Mouse (Mus musculus) heart, postnatal 0 days (tissue): ENCODE results near the gene Ccr1l1. TPM values are rescaled to one million over a fixed set of nuclear protein-coding genes. Genes with fewer than 3 reads are reported as not detected.

Experiments
- ATAC-seq: fragments of 200-750 bp; cut with Nextera tagmentation; 2 replicates; pipeline ENCODE4 v1.8.0; 2017; ENCODE audit warnings: low read depth, moderate number of reproducible peaks, moderate library complexity; ENCODE audit not compliant: insufficient read depth
- DNase-seq: peaks from one replicate; pipeline ENCODE4 v3.0.0-alpha.2; 2016; ENCODE audit warnings: low spot score
- H3K27ac ChIP-seq: fragments of 300-500 bp; sonication (generic); 2 replicates; pipeline ENCODE4 v1.5.1; 2014; ENCODE audit warnings: low read depth, mild to moderate bottlenecking
- H3K27me3 ChIP-seq: fragments of 300-500 bp; sonication (generic); 2 replicates; pipeline ENCODE4 v1.6.1; 2014; ENCODE audit warnings: low read length, mixed read lengths; ENCODE audit not compliant: control insufficient read depth, insufficient read depth
- H3K36me3 ChIP-seq: fragments of 300-500 bp; sonication (generic); replicated peaks from 2 replicates; pipeline ENCODE4 v1.6.1; 2014; ENCODE audit warnings: low read length, mixed read lengths; ENCODE audit not compliant: control insufficient read depth, insufficient read depth
- H3K4me1 ChIP-seq: fragments of 300-500 bp; sonication (generic); 2 replicates; pipeline ENCODE4 v1.6.1; 2014; ENCODE audit warnings: antibody characterized with exemption; ENCODE audit not compliant: control insufficient read depth, insufficient read depth
- H3K4me2 ChIP-seq: fragments of 300-500 bp; sonication (generic); 2 replicates; pipeline ENCODE4 v1.6.1; 2014; ENCODE audit warnings: low read depth, mild to moderate bottlenecking, low read length, moderate library complexity
- H3K4me3 ChIP-seq: fragments of 300-500 bp; sonication (generic); 2 replicates; pipeline ENCODE4 v1.5.1; 2014; ENCODE audit warnings: low read depth, low read length
- H3K9ac ChIP-seq: fragments of 300-500 bp; sonication (generic); replicated peaks from 2 replicates; pipeline ENCODE4 v1.6.1; 2014; ENCODE audit warnings: low read depth, low read length, mixed read lengths
- H3K9me3 ChIP-seq: fragments of 300-500 bp; sonication (generic); replicated peaks from 2 replicates; pipeline ENCODE4 v1.6.1; 2016; ENCODE audit warnings: low read length; ENCODE audit not compliant: control insufficient read depth
- CTCF ChIP-seq: IDR thresholded peaks from 2 replicates; pipeline ENCODE4 v1.5.1; 2016; ENCODE audit warnings: antibody characterized with exemption, control low read depth, low read depth
- EP300 ChIP-seq: IDR thresholded peaks from 2 replicates; pipeline ENCODE4 v1.6.1; 2016; ENCODE audit warnings: antibody characterized with exemption, low read depth
- WGBS: fragments of 180-500 bp; shearing (Covaris S2); extraction: QIAGEN DNeasy Blood & Tissue Kit; methylation state at CpG from one replicate; pipeline ENCODE4 v1.1.7; 2014; 5-methylcytosine and 5-hydroxymethylcytosine counted together
- polyA plus RNA-seq: library from polyadenylated mRNA; unstranded; fragments of >200 nt; fragmentation: Nextera tagmentation; extraction: Ambion mirVana; gene quantifications from 2 replicates; pipeline ENCODE4 v1.2.1, GENCODE M21; 2015
- total RNA-seq: library from RNA; depleted of rRNA; stranded (reverse); fragments of >200 nt; gene quantifications from 2 replicates; pipeline ENCODE4 v1.2.3, GENCODE M21; 2014; ENCODE audit warnings: low replicate concordance; rRNA removed

Ccr1l1 gene
- total and polyA plus RNA-seq, 2 experiments from 2014 or later: not detected

DNA sequence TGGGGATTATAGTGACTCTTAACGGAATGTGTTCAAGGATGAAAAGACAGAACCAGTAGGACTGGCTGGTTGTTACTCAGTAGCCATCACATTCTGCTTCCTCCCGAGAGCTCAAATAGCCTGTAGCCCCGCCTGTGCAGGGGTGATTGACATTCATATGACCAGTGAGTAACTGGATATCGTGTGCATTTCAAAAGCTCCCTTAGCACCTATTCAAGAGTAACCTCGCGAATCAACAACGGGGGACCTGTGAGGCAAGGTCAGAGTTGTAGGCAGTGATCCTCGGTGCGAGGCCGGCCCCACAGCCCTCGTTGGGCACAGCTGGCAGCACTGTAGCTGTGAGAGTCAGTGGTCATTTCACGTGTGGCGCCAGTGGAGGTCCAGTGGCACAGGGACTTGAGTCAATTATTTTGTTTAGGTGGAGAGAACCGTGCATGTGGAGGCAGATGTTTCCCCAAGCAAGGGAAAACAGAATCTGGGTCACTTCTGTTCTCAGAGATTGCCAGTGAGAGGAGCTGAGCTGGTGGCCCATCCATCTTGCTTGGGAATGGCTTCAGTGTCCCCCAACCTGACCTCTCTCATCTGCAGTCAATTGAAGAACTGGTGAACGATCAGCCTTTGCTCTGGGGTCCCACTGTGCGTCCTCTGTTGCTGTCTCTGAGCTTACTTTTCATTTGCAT lies 50.8 kb downstream of the Ccr1l1 start:
- no peak overlapping the region; the same call in 1 of the 2 replicates for H3K4me2 ChIP-seq
- no peaks in the 10 kb centered on the region for H3K9me3 ChIP-seq
- DNase-seq (no peak), ATAC-seq (no peak)
- no peak for TF ChIP-seq CTCF
- TF ChIP-seq EP300: no peak
- H3K4me3 ChIP-seq: no peak overlapping the region
- peak overlapping the region; percentile 35; the same call in 1 of the 2 replicates for H3K27ac ChIP-seq
- H3K36me3 ChIP-seq: no peaks in the 10 kb centered on the region
- no peaks in the 10 kb centered on the region for H3K27me3 ChIP-seq
- H3K4me1 ChIP-seq: no peaks in the 10 kb centered on the region; the same call in 1 of the 2 replicates
- WGBS: 52% methylated on average over 16 of the region's 16 CpGs
- H3K9ac ChIP-seq: no peak overlapping the region

Other genes with a start within 250 kb of the Ccr1l1 start
- gene Cxcr6, start 171.9 kb downstream of the Ccr1l1 start, total RNA-seq: not detected in 2 replicates
- gene Cxcr6, start 171.9 kb downstream of the Ccr1l1 start, polyA plus RNA-seq: 0.14 and 0.30 TPM in 2 replicates
- gene Fyco1, start 126.5 kb downstream of the Ccr1l1 start, total RNA-seq: 62.5 and 82.7 TPM in 2 replicates
- gene Fyco1, start 126.5 kb downstream of the Ccr1l1 start, polyA plus RNA-seq: 35.3 and 40.9 TPM in 2 replicates
- gene Xcr1, start 116.4 kb downstream of the Ccr1l1 start, total RNA-seq: not detected in 2 replicates
- 0.11 and 0.12 TPM in 2 replicates for gene Xcr1, start 116.4 kb downstream of the Ccr1l1 start, polyA plus RNA-seq
- gene Ccr1, start 9.7 kb downstream of the Ccr1l1 start, total RNA-seq: 1.3 and 2.4 TPM in 2 replicates
- 1.9 and 2.4 TPM in 2 replicates for gene Ccr1, start 9.7 kb downstream of the Ccr1l1 start, polyA plus RNA-seq
- gene Ccr3, start 43.6 kb upstream of the Ccr1l1 start, total RNA-seq: not detected in 2 replicates
- gene Ccr3, start 43.6 kb upstream of the Ccr1l1 start, polyA plus RNA-seq: 0.03 TPM in 1 of 2 replicates, not detected in the other
- gene Ccr2, start 123.5 kb upstream of the Ccr1l1 start, total RNA-seq: 5.0 TPM in 1 of 2 replicates, not detected in the other
- 0.71 and 0.89 TPM in 2 replicates for gene Ccr2, start 123.5 kb upstream of the Ccr1l1 start, polyA plus RNA-seq
- gene Ccr5, start 143.1 kb upstream of the Ccr1l1 start, total RNA-seq: 0.31 TPM in 1 of 2 replicates, not detected in the other
- gene Ccr5, start 143.1 kb upstream of the Ccr1l1 start, polyA plus RNA-seq: 0.70 and 0.89 TPM in 2 replicates